8 mouse cellular contexts compared by ENCODE assay signal in genomic region chr14:105920395-105921216, GRCm38 (mm10). TPM values are rescaled to one million over a fixed set of nuclear protein-coding genes. Genes with fewer than 3 reads are reported as not detected.
A peak's percentile ranks its signal among the peaks of the same experiment; 100 is the strongest.
DNase-seq lines count a peak whose midpoint lies in the region; ATAC-seq and TF ChIP-seq lines count a peak whose summit lies in the region.

No protein-coding gene starts in this region.

- peak overlapping the region; percentile 47 for H3K27ac ChIP-seq in embryonic facial prominence, embryonic 11.5 days (replicated peaks; ENCODE audit: low read depth, low read length)
- H3K27ac ChIP-seq in hindbrain, embryonic 13.5 days = no peak overlapping the region
- H3K27ac ChIP-seq in gastrocnemius, adult 2 months = no peak overlapping the region
- H3K27ac ChIP-seq in left cerebral cortex, adult 2 months = no peak overlapping the region

- H3K4me3 ChIP-seq in embryonic facial prominence, embryonic 11.5 days (ENCODE audit: low read depth, low read length) = no peak overlapping the region
- H3K4me3 ChIP-seq in hindbrain, embryonic 13.5 days = peak overlapping the region; percentile 15
- no peak overlapping the region for H3K4me3 ChIP-seq in gastrocnemius, adult 2 months
- H3K4me3 ChIP-seq in left cerebral cortex, adult 2 months = no peak overlapping the region

- peak; percentile 65 for ATAC-seq in embryonic facial prominence, embryonic 11.5 days (replicated peaks; ENCODE audit: insufficient number of reproducible peaks, low FRiP score, low TSS enrichment, low read depth)
- ATAC-seq in hindbrain, embryonic 13.5 days (ENCODE audit: low FRiP score) = peak; percentile 55; the same call in 1 of the 2 replicates
- peak; percentile 13 for ATAC-seq in megakaryocyte progenitor cell, adult 5-6 weeks (replicated peaks; ENCODE audit: poor library complexity)

- peak overlapping the region; percentile 36 for H3K4me2 ChIP-seq in embryonic facial prominence, embryonic 11.5 days (ENCODE audit: low read depth, low read length)
- peak overlapping the region; percentile 45 for H3K4me2 ChIP-seq in hindbrain, embryonic 13.5 days

- no peak for TF ChIP-seq CTCF in gastrocnemius, adult 2 months (IDR thresholded peaks at IDR 0.05)
- no peak for TF ChIP-seq CTCF in left cerebral cortex, adult 2 months (IDR thresholded peaks at IDR 0.05)

- H3K9me3 ChIP-seq in embryonic facial prominence, embryonic 11.5 days (replicated peaks; ENCODE audit: control insufficient read depth, low read length) = no peaks in the 10 kb centered on the region
- H3K9me3 ChIP-seq in hindbrain, embryonic 13.5 days = no peaks in the 10 kb centered on the region

- H3K4me1 ChIP-seq in embryonic facial prominence, embryonic 11.5 days (ENCODE audit: control insufficient read depth, insufficient read depth, low read length) = peaks cover 5% of the 10 kb centered on the region; the same call in 1 of the 2 replicates
- H3K4me1 ChIP-seq in hindbrain, embryonic 13.5 days (replicated peaks) = peaks cover 16% of the 10 kb centered on the region

- peak; percentile 20 to 27 for DNase-seq in cerebellum, postnatal 10 days
- DNase-seq in cerebellum, adult 18-20 months = no peak
- peak; percentile 64 for DNase-seq in embryonic facial prominence, embryonic 11.5 days (ENCODE audit: low spot score)
- DNase-seq in adrenal gland, adult 18-20 months (ENCODE audit: low spot score in 2 of 2) = no peak
- no peak for DNase-seq in gastrocnemius, adult 2 months
- DNase-seq in left cerebral cortex, adult 2 months (ENCODE audit: extremely low spot score in 1 of 2, low spot score in 2 of 2) = no peak

- intact Hi-C loops in gastrocnemius, adult 2 months (cut with DNase I) = no loop called here
- intact Hi-C loops in left cerebral cortex, adult 2 months (cut with DNase I) = loop anchor here (5.0 kb wide), 1 partner anchor 608 kb away; no protein-coding TSS in a partner anchor

- H3K9ac ChIP-seq in embryonic facial prominence, embryonic 11.5 days (replicated peaks; ENCODE audit: low read length) = peak overlapping the region; percentile 37
- 0 out of 2 replicates have a peak overlapping the region, but pooled peaks have one; percentile 9 for H3K9ac ChIP-seq in hindbrain, embryonic 13.5 days

- 3% methylated on average over 23 of the region's 23 CpGs for WGBS in embryonic facial prominence, embryonic 11.5 days
- 1% methylated on average over 23 of the region's 23 CpGs for WGBS in hindbrain, embryonic 13.5 days

- H3K27me3 ChIP-seq in embryonic facial prominence, embryonic 11.5 days (ENCODE audit: control insufficient read depth, insufficient read depth, low read length) = no peaks in the 10 kb centered on the region
- H3K27me3 ChIP-seq in hindbrain, embryonic 13.5 days = peaks cover 9% of the 10 kb centered on the region; the same call in 1 of the 2 replicates

- H3K36me3 ChIP-seq in embryonic facial prominence, embryonic 11.5 days (replicated peaks; ENCODE audit: control insufficient read depth, insufficient read depth, low read depth, low read length) = no peaks in the 10 kb centered on the region
- H3K36me3 ChIP-seq in hindbrain, embryonic 13.5 days = no peaks in the 10 kb centered on the region

RNA-seq across cellular contexts. Expression of gene Spry2, which starts 24.0 kb away (rescaled TPM):
- polyA plus RNA-seq in embryonic facial prominence, embryonic 11.5 days (2014; fragmentation: Nextera tagmentation; extraction: Ambion mirVana) = 39.9 and 50.9 TPM in 2 replicates
- polyA plus RNA-seq in hindbrain, embryonic 13.5 days (2015; fragmentation: Nextera tagmentation; extraction: Ambion mirVana) = 39.0 and 42.2 TPM in 2 replicates
- 11.6 and 16.3 TPM in 2 replicates for total RNA-seq in megakaryocyte progenitor cell, adult 5-6 weeks (2015)
- 7.1 and 9.9 TPM in 2 replicates for total RNA-seq in megakaryocyte progenitor cell, adult 5-6 weeks (2017)
- total RNA-seq in adrenal gland, adult 18-20 months (2021) = 10 to 100 TPM; 28.3 to 29.1 TPM
- 10 to 100 TPM; 16.8 to 21.8 TPM for total RNA-seq in gastrocnemius, adult 2 months (2021)
- 100 to 1,000 TPM in 1 of 2 experiments, 10 to 100 TPM in 1; 96.2 to 102 TPM for total RNA-seq in left cerebral cortex, adult 2 months (2021)

Comparison
In these comparisons a context has a peak if more than half of its experiments do, and no peak if none do; other contexts are left out.
1. DNase-seq: peak in cerebellum, postnatal 10 days (2 of 2) and embryonic facial prominence, embryonic 11.5 days (single experiment); none in cerebellum, adult 18-20 months (0 of 2), adrenal gland, adult 18-20 months (0 of 2), gastrocnemius, adult 2 months (single experiment) and left cerebral cortex, adult 2 months (0 of 2).
2. ATAC-seq: peak in every context shown above with its lines; median percentile 65 in embryonic facial prominence, embryonic 11.5 days; 55 in hindbrain, embryonic 13.5 days; 13 in megakaryocyte progenitor cell, adult 5-6 weeks.